Mouse (Mus musculus) neural tube, embryonic 14.5 days (tissue): ENCODE measurements around the gene Slc41a2. TPM values are rescaled to one million over a fixed set of nuclear protein-coding genes. Genes with fewer than 3 reads are reported as not detected.

Experiments
- ATAC-seq: fragments of 200-750 bp; cut with Nextera tagmentation; 2 replicates; pipeline ENCODE4 v1.8.0; 2017; ENCODE audit warnings: low read depth, mild to moderate bottlenecking, moderate TSS enrichment, moderate library complexity
- H3K27ac ChIP-seq: fragments of 300-500 bp; sonication (generic); 2 replicates; pipeline ENCODE4 v1.5.1; 2014; ENCODE audit warnings: low read depth, mild to moderate bottlenecking, control low read depth, low read length, moderate library complexity, mixed read lengths
- H3K27me3 ChIP-seq: fragments of 300-500 bp; sonication (generic); 2 replicates; pipeline ENCODE4 v1.6.1; 2014; ENCODE audit warnings: low read length; ENCODE audit not compliant: control insufficient read depth, insufficient read depth
- H3K36me3 ChIP-seq: fragments of 300-500 bp; sonication (generic); 2 replicates; pipeline ENCODE4 v1.6.1; 2014; ENCODE audit warnings: low read length, mixed read lengths; ENCODE audit not compliant: control insufficient read depth, insufficient read depth
- H3K4me1 ChIP-seq: fragments of 300-500 bp; sonication (generic); 2 replicates; pipeline ENCODE4 v1.6.1; 2014; ENCODE audit warnings: low read length; ENCODE audit not compliant: control insufficient read depth, insufficient read depth
- H3K4me2 ChIP-seq: fragments of 300-500 bp; sonication (generic); 2 replicates; pipeline ENCODE4 v1.6.1; 2014; ENCODE audit warnings: mild to moderate bottlenecking, low read depth, low read length, control low read depth
- H3K4me3 ChIP-seq: fragments of 300-500 bp; sonication (generic); 2 replicates; pipeline ENCODE4 v1.5.1; 2014; ENCODE audit warnings: low read depth, low read length, control low read depth, mixed read lengths
- H3K9ac ChIP-seq: fragments of 300-500 bp; sonication (generic); replicated peaks from 2 replicates; pipeline ENCODE4 v1.6.1; 2014; ENCODE audit warnings: low read depth, mild to moderate bottlenecking, control low read depth, low read length, mixed read lengths
- H3K9me3 ChIP-seq: fragments of 300-500 bp; sonication (generic); 2 replicates; pipeline ENCODE4 v1.6.1; 2016; ENCODE audit warnings: low read length; ENCODE audit not compliant: control insufficient read depth
- WGBS: fragments of 180-500 bp; shearing (Covaris S2); extraction: QIAGEN DNeasy Blood & Tissue Kit; methylation state at CpG from one replicate; pipeline ENCODE4 v1.1.7; 2014; 5-methylcytosine and 5-hydroxymethylcytosine counted together
- polyA plus RNA-seq: library from polyadenylated mRNA; unstranded; fragments of >200 nt; fragmentation: Nextera tagmentation; extraction: Ambion mirVana; gene quantifications from 2 replicates; pipeline ENCODE4 v1.2.1, GENCODE M21; 2014

Gene Slc41a2
- polyA plus RNA-seq, 1 experiment from 2014 or later = 14.1 TPM

- H3K9ac ChIP-seq = no peak overlapping the region
- no peaks in the 10 kb centered on the region for H3K27me3 ChIP-seq
- H3K4me1 ChIP-seq = no peaks in the 10 kb centered on the region
- no peak overlapping the region for H3K4me3 ChIP-seq
- 79% methylated on average over 4 of the region's 4 CpGs for WGBS
- ATAC-seq = no peak
- no peaks in the 10 kb centered on the region for H3K36me3 ChIP-seq
- H3K4me2 ChIP-seq = no peak overlapping the region
- H3K27ac ChIP-seq = no peak overlapping the region
- H3K9me3 ChIP-seq = no peaks in the 10 kb centered on the region
These were observed 36.0 kb downstream of the Slc41a2 start for GRCm38 (mm10) chr10:83301687-83302086.

DNA sequence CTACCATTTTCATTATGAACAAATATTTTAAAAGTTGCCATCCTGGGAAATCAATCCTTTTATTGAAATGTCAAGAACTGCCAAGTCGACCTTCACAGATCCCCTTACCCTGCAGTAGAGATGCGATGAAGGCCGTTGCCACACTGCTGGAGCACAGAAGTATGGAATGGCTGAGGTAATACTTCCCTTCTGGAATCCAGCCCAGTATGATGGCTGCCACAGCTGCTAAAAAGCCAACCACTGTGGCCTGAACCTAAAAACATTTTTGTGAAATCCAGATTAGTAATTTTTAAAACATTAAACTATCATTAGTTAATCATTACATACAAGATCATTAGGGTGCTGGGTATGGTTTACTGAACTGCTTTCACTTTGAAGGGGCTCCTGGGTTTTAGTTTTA lies 36.6 kb downstream of the Slc41a2 start:
- H3K27ac ChIP-seq = no peak overlapping the region
- 71% methylated on average over 3 of the region's 3 CpGs for WGBS
- no peak overlapping the region for H3K4me2 ChIP-seq
- no peak for ATAC-seq
- H3K9me3 ChIP-seq = no peaks in the 10 kb centered on the region
- no peaks in the 10 kb centered on the region for H3K4me1 ChIP-seq
- H3K4me3 ChIP-seq = no peak overlapping the region
- no peaks in the 10 kb centered on the region for H3K36me3 ChIP-seq
- no peak overlapping the region for H3K9ac ChIP-seq
- H3K27me3 ChIP-seq = no peaks in the 10 kb centered on the region

DNA sequence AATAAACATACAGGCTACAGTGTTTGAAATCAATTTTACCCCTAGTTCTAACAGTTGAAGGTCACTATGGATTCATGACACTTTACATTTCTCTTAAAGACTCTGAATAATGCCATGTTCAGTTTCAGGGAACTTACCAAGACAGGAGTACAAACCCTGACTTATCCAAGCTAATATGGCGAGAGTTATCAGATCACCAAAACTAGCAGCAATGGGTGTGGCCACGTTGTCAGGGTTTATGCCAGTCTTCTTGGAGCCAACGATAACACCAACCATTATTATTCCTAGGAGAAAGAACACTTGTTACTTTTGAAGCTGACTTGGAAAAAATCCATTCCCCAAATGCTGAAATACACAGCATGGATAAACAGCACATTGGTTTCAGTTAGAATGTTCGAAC lies 40.7 kb downstream of the Slc41a2 start:
- no peak overlapping the region for H3K4me3 ChIP-seq
- no peaks in the 10 kb centered on the region for H3K36me3 ChIP-seq
- 80% methylated on average over 4 of the region's 4 CpGs for WGBS
- no peaks in the 10 kb centered on the region for H3K27me3 ChIP-seq
- ATAC-seq = no peak
- H3K27ac ChIP-seq = no peak overlapping the region
- H3K4me1 ChIP-seq = no peaks in the 10 kb centered on the region
- no peak overlapping the region for H3K9ac ChIP-seq
- no peaks in the 10 kb centered on the region for H3K9me3 ChIP-seq
- no peak overlapping the region for H3K4me2 ChIP-seq

- Histone ChIP-seq H3K9ac (no peak overlapping the region), H3K27me3 (no peaks in the 10 kb centered on the region), H3K4me3 (no peak overlapping the region), H3K4me2 (no peak overlapping the region), H3K27ac (no peak overlapping the region), H3K9me3 (no peaks in the 10 kb centered on the region), H3K36me3 (no peaks in the 10 kb centered on the region), H3K4me1 (no peaks in the 10 kb centered on the region)
- 30% methylated on average over 9 of the region's 9 CpGs for WGBS
- ATAC-seq = no peak
These were observed 42.9 kb downstream of the Slc41a2 start for GRCm38 (mm10) chr10:83294746-83295145.

GRCm38 (mm10) chr10:83293352-83293751 lies 44.3 kb downstream of the Slc41a2 start:
- Histone ChIP-seq H3K9ac (no peak overlapping the region), H3K9me3 (no peaks in the 10 kb centered on the region), H3K4me3 (no peak overlapping the region), H3K36me3 (no peaks in the 10 kb centered on the region), H3K27ac (no peak overlapping the region), H3K27me3 (no peaks in the 10 kb centered on the region), H3K4me1 (no peaks in the 10 kb centered on the region), H3K4me2 (no peak overlapping the region)
- 84% methylated on average over 9 of the region's 9 CpGs for WGBS
- ATAC-seq = no peak

DNA sequence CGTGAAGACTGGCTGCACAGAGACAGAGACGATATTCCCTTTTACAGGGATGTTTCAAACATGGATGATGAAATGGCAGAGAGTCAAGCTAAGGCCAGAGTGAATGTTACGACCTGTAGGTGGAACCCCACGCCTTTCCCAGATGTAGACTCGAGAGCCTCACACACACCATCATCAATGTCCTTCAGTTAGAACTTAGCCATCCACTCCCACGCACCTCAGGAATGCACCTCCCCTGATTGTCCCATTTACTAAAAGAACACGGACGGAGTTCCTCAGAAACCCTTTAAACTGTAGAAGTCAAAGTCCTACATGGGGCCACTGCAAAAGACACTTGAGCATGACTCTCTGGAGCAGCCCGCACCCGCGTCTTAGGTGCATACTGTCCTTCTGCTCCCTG lies 46.0 kb downstream of the Slc41a2 start:
- Histone ChIP-seq H3K27ac (no peak overlapping the region), H3K4me1 (no peaks in the 10 kb centered on the region), H3K4me2 (no peak overlapping the region), H3K4me3 (no peak overlapping the region), H3K27me3 (no peaks in the 10 kb centered on the region), H3K36me3 (no peaks in the 10 kb centered on the region), H3K9me3 (no peaks in the 10 kb centered on the region), H3K9ac (no peak overlapping the region)
- ATAC-seq = no peak
- 88% methylated on average over 11 of the region's 11 CpGs for WGBS

DNA sequence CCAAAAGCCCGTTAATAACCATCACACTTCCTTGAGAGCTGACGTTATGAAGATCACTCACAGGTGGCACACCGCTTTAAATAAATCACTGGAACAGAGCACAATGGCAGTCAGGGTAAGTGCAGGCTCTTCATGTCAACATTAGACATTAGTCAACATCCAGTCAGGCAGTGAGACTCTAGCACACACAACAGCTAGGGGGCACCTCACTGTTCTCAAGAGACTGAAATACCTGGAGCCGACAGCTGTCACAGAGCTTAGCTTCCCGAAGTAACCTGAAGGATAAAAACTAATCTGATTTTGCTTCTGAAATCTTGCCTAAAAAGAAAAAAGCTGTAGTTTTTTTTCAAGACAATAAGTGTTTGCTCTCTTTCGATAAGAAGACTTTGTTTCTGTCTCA lies 49.9 kb downstream of the Slc41a2 start:
- Histone ChIP-seq H3K4me3 (no peak overlapping the region), H3K27ac (no peak overlapping the region), H3K36me3 (no peaks in the 10 kb centered on the region), H3K4me1 (0 out of 2 replicates have a peak, but pooled peaks cover 3% of the 10 kb centered on the region), H3K27me3 (no peaks in the 10 kb centered on the region), H3K4me2 (no peak overlapping the region), H3K9ac (no peak overlapping the region), H3K9me3 (no peaks in the 10 kb centered on the region)
- WGBS = 79% methylated on average over 6 of the region's 6 CpGs
- ATAC-seq = no peak

- no peak for ATAC-seq
- Histone ChIP-seq H3K9ac (0 out of 2 replicates have a peak overlapping the region, but pooled peaks have one; percentile 22), H3K4me2 (peak overlapping the region; percentile 12; the same call in 1 of the 2 replicates), H3K27ac (no peak overlapping the region), H3K36me3 (no peaks in the 10 kb centered on the region), H3K4me3 (no peak overlapping the region), H3K9me3 (no peaks in the 10 kb centered on the region), H3K27me3 (no peaks in the 10 kb centered on the region), H3K4me1 (0 out of 2 replicates have a peak, but pooled peaks cover 3% of the 10 kb centered on the region)
- 37% methylated on average over 7 of the region's 7 CpGs for WGBS
These were observed 51.3 kb downstream of the Slc41a2 start for GRCm38 (mm10) chr10:83286399-83286798.

- no peak overlapping the region for H3K27ac ChIP-seq
- H3K9me3 ChIP-seq = no peaks in the 10 kb centered on the region
- 50% methylated on average over 7 of the region's 7 CpGs for WGBS
- H3K4me2 ChIP-seq = peak overlapping the region; percentile 12; the same call in 1 of the 2 replicates
- no peak for ATAC-seq
- H3K27me3 ChIP-seq = no peaks in the 10 kb centered on the region
- 0 out of 2 replicates have a peak, but pooled peaks cover 3% of the 10 kb centered on the region for H3K4me1 ChIP-seq
- no peak overlapping the region for H3K9ac ChIP-seq
- H3K36me3 ChIP-seq = no peaks in the 10 kb centered on the region
- H3K4me3 ChIP-seq = no peak overlapping the region
These were observed 51.9 kb downstream of the Slc41a2 start for GRCm38 (mm10) chr10:83285724-83286256.
